ENCODE assay signal across 8 mouse cellular contexts in the genomic region with DNA sequence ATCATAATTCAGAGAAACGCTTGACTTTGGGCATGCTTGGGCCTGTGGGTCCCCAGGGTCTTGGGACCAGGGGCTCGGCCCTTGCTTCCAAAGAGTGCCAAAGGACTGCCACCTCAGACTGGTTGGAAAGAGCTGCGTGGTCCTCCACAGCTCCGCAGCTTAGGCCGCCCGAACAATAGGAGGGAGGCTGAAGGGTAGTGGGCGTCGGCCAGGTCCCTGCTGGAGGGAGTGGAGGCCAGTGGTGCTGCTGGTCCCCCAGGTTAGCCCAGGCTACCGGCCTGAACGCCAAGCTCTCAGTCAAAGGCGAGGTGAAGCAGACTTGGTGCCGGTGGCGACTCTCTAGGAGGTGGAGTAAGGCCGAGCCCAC. TPM values are rescaled to one million over a fixed set of nuclear protein-coding genes. Genes with fewer than 3 reads are reported as not detected.
A peak's percentile ranks its signal among the peaks of the same experiment; 100 is the strongest.
DNase-seq lines count a peak whose midpoint lies in the region; ATAC-seq lines count a peak whose summit lies in the region.

No protein-coding gene starts in this region.

- H3K9ac ChIP-seq in kidney, embryonic 16.5 days (replicated peaks; ENCODE audit: low read length): peak overlapping the region; percentile 71
- H3K9ac ChIP-seq in embryonic facial prominence, embryonic 11.5 days (replicated peaks; ENCODE audit: low read length): peak overlapping the region; percentile 73
- H3K9ac ChIP-seq in hindbrain, embryonic 12.5 days: peak overlapping the region; percentile 80
- H3K9ac ChIP-seq in midbrain, embryonic 12.5 days (replicated peaks): peak overlapping the region; percentile 68

- H3K27ac ChIP-seq in kidney, embryonic 16.5 days (ENCODE audit: low read length): no peak overlapping the region
- H3K27ac ChIP-seq in embryonic facial prominence, embryonic 11.5 days (replicated peaks; ENCODE audit: low read depth, low read length): no peak overlapping the region
- peak overlapping the region; percentile 81 for H3K27ac ChIP-seq in hindbrain, embryonic 12.5 days
- H3K27ac ChIP-seq in midbrain, embryonic 12.5 days (replicated peaks): peak overlapping the region; percentile 79

- peaks cover 16% of the 10 kb centered on the region for H3K4me1 ChIP-seq in kidney, embryonic 16.5 days (ENCODE audit: insufficient read depth, low read length)
- H3K4me1 ChIP-seq in embryonic facial prominence, embryonic 11.5 days (ENCODE audit: control insufficient read depth, insufficient read depth, low read length): peaks cover 2% of the 10 kb centered on the region; the same call in 1 of the 2 replicates
- peaks cover 14% of the 10 kb centered on the region for H3K4me1 ChIP-seq in hindbrain, embryonic 12.5 days
- H3K4me1 ChIP-seq in midbrain, embryonic 12.5 days: peaks cover 20% of the 10 kb centered on the region

- no peaks in the 10 kb centered on the region for H3K36me3 ChIP-seq in kidney, embryonic 16.5 days (ENCODE audit: insufficient read depth, low read length)
- no peaks in the 10 kb centered on the region for H3K36me3 ChIP-seq in embryonic facial prominence, embryonic 11.5 days (replicated peaks; ENCODE audit: control insufficient read depth, insufficient read depth, low read depth, low read length)
- H3K36me3 ChIP-seq in hindbrain, embryonic 12.5 days: no peaks in the 10 kb centered on the region
- no peaks in the 10 kb centered on the region for H3K36me3 ChIP-seq in midbrain, embryonic 12.5 days

- H3K4me3 ChIP-seq in kidney, embryonic 16.5 days (ENCODE audit: low read length): peak overlapping the region; percentile 68
- H3K4me3 ChIP-seq in embryonic facial prominence, embryonic 11.5 days (ENCODE audit: low read depth, low read length): peak overlapping the region; percentile 65
- peak overlapping the region; percentile 55 for H3K4me3 ChIP-seq in hindbrain, embryonic 12.5 days
- peak overlapping the region; percentile 67 for H3K4me3 ChIP-seq in midbrain, embryonic 12.5 days

- no peaks in the 10 kb centered on the region for H3K9me3 ChIP-seq in kidney, embryonic 16.5 days (ENCODE audit: low read length)
- H3K9me3 ChIP-seq in embryonic facial prominence, embryonic 11.5 days (replicated peaks; ENCODE audit: control insufficient read depth, low read length): no peaks in the 10 kb centered on the region
- no peaks in the 10 kb centered on the region for H3K9me3 ChIP-seq in hindbrain, embryonic 12.5 days (replicated peaks)
- no peaks in the 10 kb centered on the region for H3K9me3 ChIP-seq in midbrain, embryonic 12.5 days

- WGBS in kidney, embryonic 16.5 days: 17% methylated on average over 14 of the region's 14 CpGs
- 9% methylated on average over 14 of the region's 14 CpGs for WGBS in embryonic facial prominence, embryonic 11.5 days
- WGBS in hindbrain, embryonic 12.5 days: 7% methylated on average over 14 of the region's 14 CpGs
- 5% methylated on average over 14 of the region's 14 CpGs for WGBS in midbrain, embryonic 12.5 days

- peak overlapping the region; percentile 99 for H3K4me2 ChIP-seq in kidney, embryonic 16.5 days (replicated peaks; ENCODE audit: low read depth, low read length)
- H3K4me2 ChIP-seq in embryonic facial prominence, embryonic 11.5 days (ENCODE audit: low read depth, low read length): peak overlapping the region; percentile 91
- H3K4me2 ChIP-seq in hindbrain, embryonic 12.5 days (replicated peaks): peak overlapping the region; percentile 90
- H3K4me2 ChIP-seq in midbrain, embryonic 12.5 days (replicated peaks): peak overlapping the region; percentile 93

- DNase-seq in kidney, adult 8-10 months: no peak
- DNase-seq in embryonic facial prominence, embryonic 11.5 days (ENCODE audit: low spot score): no peak
- no peak for DNase-seq in B cell, adult 2 months
- DNase-seq in thymus, adult 18-20 months: no peak
- DNase-seq in urinary bladder, postnatal 25 days (ENCODE audit: low spot score): no peak

- ATAC-seq in kidney, embryonic 16.5 days (ENCODE audit: low FRiP score, low TSS enrichment): peak; percentile 20; the same call in 1 of the 2 replicates
- ATAC-seq in embryonic facial prominence, embryonic 11.5 days (replicated peaks; ENCODE audit: insufficient number of reproducible peaks, low FRiP score, low TSS enrichment, low read depth): no peak; the same call in 1 of the 2 replicates
- peak; percentile 56 for ATAC-seq in hindbrain, embryonic 12.5 days (ENCODE audit: low FRiP score)
- ATAC-seq in midbrain, embryonic 12.5 days (ENCODE audit: low FRiP score, low read depth): peak; percentile 52; the same call in 1 of the 2 replicates

- peaks cover 58% of the 10 kb centered on the region for H3K27me3 ChIP-seq in kidney, embryonic 16.5 days (ENCODE audit: insufficient read depth, low read length)
- H3K27me3 ChIP-seq in embryonic facial prominence, embryonic 11.5 days (ENCODE audit: control insufficient read depth, insufficient read depth, low read length): peaks cover 15% of the 10 kb centered on the region
- H3K27me3 ChIP-seq in hindbrain, embryonic 12.5 days: peaks cover 45% of the 10 kb centered on the region
- peaks cover 65% of the 10 kb centered on the region for H3K27me3 ChIP-seq in midbrain, embryonic 12.5 days

RNA-seq across cellular contexts. Expression of a gene that starts 0.4 kb away (rescaled TPM):
- polyA plus RNA-seq in kidney, embryonic 16.5 days (2015; fragmentation: Nextera tagmentation; extraction: Ambion mirVana): 2.1 and 2.5 TPM in 2 replicates
- 3.2 and 3.3 TPM in 2 replicates for polyA plus RNA-seq in embryonic facial prominence, embryonic 11.5 days (2014; fragmentation: Nextera tagmentation; extraction: Ambion mirVana)
- polyA plus RNA-seq in hindbrain, embryonic 12.5 days (2016; fragmentation: Nextera tagmentation; extraction: Ambion mirVana): 6.1 and 7.1 TPM in 2 replicates
- 6.2 TPM in 2 replicates for polyA plus RNA-seq in midbrain, embryonic 12.5 days (2016; fragmentation: Nextera tagmentation; extraction: Ambion mirVana)

Comparison
In these comparisons a context has a peak if more than half of its experiments do, and no peak if none do; other contexts are left out.
1. H3K27ac ChIP-seq: peak in hindbrain, embryonic 12.5 days (single experiment) and midbrain, embryonic 12.5 days (single experiment); none in kidney, embryonic 16.5 days (single experiment) and embryonic facial prominence, embryonic 11.5 days (single experiment).
2. Peak in every context shown above with its lines, with median percentiles within 50 percentile points of each other: H3K4me2 ChIP-seq, H3K4me3 ChIP-seq and H3K9ac ChIP-seq.